Mouse (Mus musculus): Measurements from ENCODE around the gene Actn1.

Actn1 gene

DNA sequence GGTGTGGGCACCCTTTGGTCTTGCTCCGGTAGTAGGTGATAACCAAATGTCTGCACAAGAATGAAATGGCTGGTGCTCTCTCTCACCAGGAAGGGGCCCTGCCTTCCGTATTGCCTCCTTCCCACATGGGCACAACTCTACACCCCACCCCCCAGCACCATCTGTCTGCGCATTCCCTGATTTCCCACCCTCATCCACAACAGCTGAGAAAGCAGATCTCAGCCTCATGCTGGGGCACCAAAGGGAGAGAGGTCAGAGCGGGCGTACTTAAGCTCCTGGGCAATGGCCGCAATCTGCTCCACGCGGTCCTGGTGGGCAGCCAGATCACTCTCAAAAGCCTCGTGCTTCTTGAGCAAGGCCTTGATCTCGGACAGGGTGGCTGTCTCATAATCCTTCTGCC is 82.1 kb downstream of the Actn1 start:
- DNase-seq = no peak

DNA sequence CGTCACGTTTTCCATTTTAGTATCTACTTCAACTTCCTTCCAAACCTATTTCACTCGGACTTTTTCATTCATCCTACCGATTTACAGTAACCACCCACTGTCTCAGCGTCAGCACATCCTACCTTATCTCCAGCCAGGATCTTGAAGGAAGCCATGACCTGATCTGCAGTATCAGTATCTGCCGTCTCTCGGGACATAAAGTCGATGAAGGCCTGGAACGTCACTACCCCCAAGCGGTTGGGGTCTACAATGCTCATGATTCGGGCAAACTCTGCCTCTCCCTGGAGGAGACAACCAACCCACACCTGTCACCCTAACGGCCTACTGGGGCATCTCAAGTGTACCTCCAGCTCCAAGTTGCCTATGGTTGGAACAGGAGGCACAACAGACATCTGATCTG is 91.4 kb downstream of the Actn1 start:
- DNase-seq = no peak

DNA sequence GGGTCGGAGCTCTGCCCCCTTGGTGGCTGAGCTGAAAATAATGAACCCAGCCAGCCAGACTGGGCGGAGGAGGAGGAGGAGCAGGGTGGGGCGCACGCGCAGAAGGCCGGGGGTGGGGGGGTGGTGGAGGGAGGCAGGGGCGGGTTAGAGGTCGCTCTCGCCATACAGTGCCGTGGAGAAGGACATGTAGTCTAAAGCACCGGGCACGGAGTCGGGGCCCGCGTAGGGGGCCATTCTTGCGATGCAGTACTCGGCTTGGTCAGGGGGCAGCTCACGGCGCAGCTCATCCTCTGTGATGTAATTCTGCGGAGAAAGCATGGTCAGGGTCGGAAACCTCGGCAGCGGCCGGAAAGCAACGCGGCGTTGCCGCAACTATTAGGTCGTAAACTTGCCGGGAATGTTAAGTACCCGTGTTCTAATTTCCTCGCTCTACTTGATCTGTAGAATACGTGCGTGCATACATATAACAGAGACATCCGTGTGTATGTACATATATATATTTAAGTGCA is 91.9 kb downstream of the Actn1 start:
- peak; percentile 87 for DNase-seq

DNA sequence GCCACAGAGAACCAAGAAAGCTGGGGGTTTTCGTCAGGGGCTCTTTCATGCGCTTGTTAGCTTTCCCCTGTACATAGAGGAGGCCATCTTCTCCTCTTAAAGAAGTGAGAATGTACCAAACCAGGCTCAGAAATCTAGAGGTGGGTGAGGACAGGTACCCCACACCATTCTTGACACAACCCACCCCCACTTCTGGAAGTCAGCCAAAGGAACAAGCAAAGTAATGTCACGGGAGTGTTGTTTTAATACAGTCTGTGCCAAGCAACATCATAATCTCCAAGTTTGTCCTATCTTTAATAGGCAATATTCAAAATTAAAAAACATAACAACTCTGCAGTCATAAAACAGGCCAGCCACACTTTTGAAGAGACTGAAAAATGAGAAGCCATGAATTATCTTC is 92.8 kb downstream of the Actn1 start:
- no peak for DNase-seq

DNA sequence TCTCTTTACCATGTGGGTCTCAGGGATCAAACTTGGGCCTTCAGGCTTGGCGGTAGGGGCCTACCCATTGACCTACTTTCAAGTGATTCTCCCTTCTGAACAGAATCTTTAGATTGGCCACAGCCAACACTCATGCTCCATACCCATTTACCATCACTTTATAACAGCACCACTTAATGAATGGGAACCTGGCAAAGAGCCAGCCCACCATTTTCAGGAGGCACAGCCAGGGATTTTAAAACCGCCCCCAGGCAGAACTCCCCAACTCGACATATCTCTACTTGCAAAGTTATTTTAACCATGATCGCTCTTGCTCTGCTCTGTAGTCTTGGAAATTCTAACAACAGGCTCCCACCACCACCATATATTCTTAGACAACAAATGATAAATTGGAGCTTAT is 93.5 kb downstream of the Actn1 start:
- DNase-seq = no peak

DNA sequence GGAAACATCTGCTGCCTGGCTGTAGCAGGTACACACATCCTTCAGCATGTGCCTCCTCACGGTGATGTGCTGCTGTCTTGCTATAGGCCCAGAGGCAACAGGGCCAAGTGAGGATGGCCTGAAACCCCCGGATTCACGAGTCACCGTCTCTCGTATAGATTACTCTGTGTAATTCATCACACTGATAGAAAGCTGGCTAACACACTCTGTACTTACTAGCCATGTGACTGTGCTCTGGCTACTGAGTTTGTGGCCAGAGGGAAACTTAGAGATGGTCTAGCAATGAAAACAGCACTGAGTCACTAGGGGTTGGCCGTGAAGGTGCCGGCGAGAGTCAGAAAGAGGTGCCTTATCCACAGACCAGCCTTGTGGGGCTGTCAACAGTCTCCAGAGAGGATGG is 95.6 kb downstream of the Actn1 start:
- no peak for DNase-seq

DNA sequence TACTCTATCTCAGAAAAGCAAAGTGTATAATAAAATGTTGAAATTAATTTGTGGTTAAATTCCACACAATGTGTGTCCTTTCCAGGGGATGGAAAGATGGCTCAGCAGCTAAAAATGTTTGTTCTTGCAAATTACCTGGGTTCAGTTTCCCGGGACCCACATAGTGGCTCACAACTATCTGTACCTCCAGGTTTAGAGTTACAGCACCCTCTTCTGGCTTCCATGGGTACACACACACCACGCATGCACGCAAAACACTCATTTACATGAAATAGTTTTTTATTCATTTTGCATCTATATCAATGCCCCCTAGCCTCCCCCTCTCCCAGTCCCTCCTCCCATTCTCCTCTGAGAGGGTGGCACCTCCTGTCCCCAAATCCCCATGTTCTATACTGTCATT is 97.7 kb downstream of the Actn1 start:
- DNase-seq = no peak

DNA sequence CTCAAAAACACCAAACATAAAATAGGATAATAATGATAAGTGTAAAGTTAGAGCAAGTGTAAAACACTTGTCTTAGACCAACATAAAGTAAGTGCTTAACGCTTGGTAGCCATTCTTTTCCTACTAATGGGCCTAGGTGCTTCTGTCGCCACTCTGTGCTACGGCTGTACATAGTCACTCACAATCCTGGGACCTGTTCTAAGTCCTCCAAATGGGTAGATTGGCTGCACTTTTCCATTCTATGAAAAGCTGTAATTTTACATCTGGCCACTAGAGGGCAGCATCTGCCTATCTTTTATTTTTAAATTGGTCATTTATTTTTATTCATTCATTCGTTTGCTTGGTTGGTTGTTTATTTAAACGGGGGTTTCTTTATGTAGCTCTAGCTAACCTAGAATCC is 102.5 kb downstream of the Actn1 start:
- no peak for DNase-seq

DNA sequence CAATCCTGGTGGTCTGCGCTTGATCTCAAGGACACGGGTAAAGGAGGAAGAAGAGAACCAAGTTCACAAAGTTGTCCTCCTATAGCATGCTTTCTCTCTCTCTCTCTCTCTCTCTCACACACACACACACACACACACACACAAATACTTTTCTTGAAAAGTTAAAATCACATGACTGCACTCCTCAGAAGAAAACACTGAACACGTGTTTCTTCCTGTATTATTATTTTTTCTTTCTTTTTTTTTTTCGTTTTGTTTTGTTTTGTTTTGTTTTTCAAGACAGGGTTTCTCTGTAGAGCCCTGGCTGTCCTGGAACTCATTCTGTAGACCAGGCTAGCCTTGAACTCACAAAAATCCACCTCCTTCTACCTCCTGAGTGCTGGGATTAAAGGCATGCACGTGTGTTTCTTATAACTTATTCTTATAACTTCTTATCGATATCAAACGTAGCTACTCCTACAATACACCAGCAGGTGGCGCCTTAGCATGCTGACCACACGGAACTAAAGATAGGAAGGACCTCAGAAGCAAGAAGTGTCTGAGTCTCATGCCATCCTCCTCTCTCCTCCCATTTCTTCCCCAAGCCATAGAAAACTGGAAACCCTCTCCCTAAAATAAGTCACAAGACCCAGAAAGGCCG is 106.4 kb downstream of the Actn1 start:
- DNase-seq = no peak

DNA sequence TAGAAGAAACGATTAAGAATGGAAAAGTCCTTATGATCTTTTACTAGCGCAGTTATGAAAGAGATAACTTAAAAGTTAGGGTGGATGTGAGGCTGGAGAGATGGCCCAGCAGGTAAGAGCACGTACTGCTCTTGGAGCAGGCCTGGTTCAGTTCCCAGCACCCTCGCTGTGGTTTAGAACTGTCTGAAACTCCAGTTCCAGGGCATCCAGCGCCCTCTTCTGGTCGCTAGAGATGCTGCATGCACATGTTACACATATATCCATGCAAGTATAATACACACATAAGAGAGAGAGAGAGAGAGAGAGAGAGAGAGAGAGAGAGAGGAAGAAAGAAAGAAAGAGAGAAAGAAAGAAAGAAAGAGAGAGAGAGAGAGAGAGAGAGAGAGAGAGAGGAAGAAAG is 107.1 kb downstream of the Actn1 start:
- no peak for DNase-seq

DNA sequence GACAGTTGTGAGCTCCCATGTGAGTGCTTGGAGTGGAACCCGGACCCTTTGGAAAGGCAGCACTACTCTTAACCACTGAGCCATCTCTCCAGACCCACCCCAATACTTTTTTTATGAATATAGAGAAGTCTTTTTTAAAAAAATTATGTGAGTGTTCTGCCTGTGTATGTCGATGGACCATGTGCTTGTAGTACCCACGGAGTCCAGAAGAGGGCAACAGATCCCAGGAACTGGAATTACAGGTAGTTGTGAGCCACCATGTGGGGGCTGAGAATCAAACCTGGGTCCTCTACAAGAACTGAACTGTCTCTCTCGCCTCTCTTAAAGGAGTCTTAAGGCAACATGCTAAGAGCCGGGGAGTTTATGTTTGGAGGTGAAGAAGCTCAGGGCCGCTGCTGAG is 108.3 kb downstream of the Actn1 start:
- DNase-seq = no peak

DNA sequence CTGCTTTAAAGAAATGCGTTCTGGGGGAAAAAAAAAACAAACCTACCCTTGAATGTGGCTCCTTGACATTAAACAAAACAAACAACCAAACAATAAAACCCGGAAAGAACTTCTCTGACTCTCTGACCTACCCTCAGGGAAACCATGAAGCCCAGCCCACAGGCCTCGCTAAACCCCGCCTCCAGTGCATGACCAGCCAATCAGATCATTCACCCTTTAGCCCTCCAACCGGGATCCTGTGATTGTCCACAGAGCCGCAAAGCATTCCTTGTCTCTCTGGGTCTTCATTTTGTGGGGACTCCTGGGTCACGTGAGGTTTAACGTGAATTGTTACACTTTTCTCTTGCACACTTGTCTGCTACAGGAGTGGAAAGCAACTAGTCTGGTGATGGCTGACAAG is 109.5 kb downstream of the Actn1 start:
- peak; percentile 45 for DNase-seq

DNA sequence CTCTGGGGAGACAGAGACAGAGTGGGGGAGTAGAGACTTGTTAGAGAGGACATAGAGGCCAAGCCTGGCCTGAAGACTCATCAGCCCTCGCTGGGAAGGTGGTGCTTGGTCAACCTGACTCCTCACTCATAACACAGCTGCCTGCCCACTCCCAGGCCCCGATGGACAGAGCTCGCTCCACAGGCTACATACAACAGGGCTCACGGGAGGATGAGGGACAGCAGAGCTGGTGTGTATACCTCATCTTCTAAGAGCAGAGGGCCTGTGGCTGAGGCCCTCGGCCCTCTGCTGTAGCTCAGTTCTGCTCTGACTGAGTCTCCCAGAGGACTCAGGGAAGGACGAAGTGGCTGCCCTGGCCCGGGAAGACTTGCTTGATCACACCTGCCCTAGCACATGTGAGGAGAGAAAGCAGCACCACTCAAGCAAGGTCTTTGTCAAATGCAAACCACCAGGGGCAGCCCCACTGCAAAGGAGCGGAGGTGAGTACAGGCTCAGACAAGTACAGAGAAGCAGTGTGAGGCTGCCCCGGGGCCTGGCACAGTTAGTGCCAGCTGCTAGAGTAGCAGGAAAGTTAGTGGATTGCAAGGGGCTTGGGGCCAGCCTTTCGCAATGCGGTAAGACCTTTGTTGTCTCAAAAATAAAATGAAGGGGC is 112.5 kb downstream of the Actn1 start:
- DNase-seq = no peak

DNA sequence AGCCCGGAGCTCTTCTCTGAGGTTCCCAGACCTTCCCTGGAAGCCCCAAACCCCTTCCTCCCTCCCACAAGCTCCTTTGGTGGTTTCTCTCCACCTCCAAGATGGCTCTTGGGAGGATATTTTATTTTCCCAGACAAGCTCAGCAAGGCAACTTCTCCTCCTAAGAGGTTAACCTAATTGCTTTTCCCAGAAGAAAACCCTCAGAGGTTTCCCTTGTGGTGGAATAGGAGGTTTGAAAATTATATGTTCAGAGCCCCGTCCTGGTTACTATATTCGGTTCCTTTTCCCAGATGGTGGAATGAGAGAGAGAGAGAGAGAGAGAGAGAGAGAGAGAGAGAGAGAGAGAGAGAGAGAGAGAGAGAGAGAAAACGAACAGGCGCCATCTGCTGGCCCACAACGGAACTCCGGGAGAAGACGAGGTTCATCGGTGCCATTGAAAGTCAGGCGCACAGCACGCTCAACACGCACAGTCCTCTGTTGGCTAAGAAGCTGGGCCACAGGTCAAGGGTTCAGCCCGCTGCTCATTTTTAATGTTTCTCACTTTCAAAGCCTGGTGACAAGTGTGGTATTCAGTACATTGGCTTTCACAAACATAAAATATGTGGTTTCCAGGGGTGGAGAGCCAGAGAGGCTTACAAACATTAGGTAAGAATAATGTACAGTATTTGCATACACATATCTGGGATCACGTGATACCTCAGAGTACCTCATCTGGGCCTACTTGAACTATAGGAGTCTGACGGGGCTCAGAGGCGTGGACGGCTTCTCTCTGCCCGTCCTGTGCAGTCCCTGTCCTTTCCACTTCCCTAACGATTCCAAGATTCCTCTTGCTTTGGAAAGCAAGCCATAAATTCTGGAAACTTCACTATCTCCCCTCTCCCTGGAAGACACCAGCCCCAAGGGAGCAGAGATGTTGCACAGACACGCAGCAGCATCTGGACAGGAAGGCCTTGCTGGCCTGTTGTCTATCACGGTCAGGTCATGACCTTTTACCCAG is 113.6 kb downstream of the Actn1 start:
- DNase-seq = peak; percentile 67

DNA sequence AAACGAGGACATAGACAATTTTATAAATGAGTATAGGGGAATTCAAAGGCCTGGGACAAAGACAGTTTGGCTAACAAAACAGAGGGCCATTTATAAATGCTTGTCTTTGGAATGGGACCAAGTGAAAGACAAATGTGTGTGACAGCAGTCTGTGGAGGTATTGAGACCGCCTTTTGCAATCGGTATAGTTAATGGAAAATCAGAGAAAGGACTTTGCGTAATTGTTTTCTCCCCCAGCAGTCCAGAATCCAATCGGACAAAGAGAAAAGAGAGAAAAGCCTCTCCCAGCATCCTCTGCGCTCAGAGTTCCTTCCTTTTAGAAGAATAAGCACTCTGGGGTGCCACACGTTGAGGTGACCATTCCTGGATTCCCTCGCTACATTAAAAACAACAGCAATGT is 114.8 kb downstream of the Actn1 start:
- no peak for DNase-seq

DNA sequence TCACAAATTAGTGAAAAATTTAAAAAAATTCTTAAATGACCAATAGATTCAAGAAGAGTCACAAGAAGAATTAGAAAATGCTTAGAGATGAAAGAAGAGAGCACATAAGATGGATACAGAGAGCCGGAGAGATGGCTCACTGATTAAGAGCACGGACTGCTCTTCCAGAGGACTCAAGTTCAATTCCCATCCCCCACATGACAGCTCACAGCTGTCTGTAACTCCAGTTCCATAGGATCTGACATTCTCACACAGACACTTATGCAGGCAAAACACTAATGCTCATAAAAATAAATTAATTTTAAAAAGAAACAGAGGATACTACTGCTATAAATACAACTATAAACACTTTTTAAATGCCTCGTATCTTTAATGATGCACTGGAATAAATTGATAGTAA is 115.3 kb downstream of the Actn1 start:
- DNase-seq = no peak

DNA sequence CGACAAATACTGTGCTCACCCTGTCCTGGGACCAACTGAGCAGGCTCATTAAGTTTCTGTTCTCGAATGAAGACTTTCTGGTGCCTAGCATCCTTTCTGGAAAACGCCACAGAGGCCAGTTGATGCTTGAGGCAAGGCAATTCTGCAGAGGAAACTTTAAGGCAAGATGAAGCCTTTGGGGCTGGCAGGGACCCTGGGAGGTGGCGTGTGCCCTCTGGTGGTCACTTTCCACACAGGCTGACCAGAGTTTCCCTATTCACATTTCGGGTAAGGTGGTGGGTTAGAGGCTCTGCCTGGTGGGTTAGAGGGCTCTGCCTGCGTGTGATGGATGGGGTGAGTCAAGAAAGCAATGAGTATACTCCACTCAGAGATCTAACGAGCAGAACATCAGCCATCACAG is 118.7 kb downstream of the Actn1 start:
- DNase-seq = no peak

DNA sequence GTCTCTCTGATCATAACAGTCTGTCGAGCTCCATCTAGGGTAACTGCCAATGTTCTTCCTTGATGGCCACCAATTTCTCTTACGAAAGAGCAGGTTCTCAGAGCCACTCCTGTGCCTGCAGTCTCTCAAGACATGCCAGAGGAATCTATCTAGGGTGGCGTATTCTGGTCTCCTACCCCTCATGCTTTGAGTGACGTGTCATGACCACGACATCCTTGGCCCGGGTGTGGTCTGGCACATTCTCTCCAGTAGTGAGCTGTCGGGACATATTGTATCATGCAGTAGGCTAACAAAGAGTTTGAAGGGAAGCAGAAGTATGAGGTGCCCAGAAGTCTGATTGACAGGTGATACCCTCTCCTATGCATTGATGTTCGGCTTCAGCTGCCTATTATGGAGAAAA is 119.2 kb downstream of the Actn1 start:
- no peak for DNase-seq

DNA sequence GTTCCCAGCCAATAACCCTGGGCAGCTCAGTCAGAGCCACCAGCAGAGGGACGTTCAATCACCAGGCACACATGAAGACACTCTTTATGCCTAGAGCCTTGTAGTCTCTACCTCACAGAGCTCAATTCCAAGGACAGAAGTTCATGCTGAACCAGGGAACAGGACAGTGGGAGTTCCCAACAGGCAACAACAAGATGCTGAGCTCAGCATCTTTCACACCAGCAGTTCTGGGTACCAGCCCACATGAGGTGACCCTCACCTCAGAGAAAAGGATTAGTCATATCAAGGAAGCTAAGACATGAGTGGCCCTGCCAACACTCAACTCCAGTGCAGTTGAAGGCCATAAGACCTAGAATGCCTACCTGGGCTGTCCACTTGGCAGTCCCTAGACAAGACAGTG is 122.4 kb downstream of the Actn1 start:
- DNase-seq = no peak

DNA sequence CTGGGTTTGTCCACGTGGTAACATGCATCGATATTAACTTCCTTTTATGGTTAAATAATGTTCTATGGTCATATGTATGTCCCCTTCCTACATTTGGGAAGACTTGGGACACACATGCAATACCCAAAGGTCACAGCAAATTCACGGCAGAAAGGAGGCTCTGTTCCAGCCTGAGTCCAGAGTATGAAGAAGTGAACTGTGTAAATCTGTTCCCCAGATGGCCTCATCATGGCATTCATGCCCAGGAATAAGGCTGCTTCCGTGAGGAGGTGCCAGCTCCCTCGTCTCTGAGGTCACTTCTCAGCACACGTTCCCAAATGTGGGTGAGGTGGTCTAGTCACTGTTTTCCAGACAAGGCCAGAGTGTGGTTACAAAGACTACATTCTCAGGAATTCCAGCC is 122.9 kb downstream of the Actn1 start:
- no peak for DNase-seq

DNA sequence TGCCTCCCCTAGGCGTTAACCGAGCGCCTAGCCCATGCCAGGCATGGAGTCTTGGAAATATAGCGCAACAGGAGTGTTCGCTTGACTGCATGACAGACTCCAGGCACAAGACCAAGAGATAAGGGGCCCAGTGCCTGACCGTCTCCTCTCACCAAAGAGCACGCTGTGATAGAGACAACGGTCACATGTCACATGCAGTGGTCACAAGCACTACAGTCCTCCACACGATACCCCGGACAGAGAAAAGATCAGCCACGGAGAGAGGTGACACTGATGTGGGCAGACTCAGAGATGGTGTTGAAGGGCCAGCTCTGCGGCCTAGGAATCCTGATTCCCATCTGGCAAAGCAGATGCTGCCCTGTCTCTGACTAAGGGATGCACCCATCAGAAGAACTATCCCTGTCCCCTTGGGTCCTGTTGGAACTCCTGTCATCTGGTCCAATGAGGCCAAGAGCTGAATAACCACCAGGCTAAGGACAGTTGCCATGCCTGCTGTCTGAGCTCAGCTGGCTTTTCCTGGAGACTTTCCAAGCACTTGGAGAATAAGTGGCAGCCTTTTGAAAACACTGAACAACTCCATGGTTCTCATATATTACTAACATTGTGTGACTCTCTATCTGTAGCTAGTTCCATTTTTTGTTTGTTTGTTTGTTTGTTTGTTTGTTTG is 123.8 kb downstream of the Actn1 start:
- DNase-seq = no peak

DNA sequence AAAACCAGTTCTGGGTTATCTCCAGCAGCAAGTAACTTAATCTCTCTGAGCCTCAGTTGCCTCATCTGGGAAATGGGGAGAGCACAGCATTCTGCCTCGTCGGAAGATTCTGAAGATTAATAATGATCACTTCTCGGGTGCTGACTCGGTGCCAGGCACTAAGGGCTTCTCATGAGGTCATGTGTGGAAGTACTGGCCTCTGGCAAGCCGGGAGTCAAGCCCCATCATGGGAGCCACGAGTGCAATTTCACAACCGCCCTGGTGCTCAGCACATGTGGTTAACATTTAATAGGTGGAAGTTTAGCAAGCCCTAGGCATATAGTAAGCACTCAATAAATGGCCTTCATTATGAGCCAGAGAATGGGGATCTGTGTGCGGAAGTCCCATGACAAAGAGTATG is 125.0 kb downstream of the Actn1 start:
- peak; percentile 45 for DNase-seq

DNA sequence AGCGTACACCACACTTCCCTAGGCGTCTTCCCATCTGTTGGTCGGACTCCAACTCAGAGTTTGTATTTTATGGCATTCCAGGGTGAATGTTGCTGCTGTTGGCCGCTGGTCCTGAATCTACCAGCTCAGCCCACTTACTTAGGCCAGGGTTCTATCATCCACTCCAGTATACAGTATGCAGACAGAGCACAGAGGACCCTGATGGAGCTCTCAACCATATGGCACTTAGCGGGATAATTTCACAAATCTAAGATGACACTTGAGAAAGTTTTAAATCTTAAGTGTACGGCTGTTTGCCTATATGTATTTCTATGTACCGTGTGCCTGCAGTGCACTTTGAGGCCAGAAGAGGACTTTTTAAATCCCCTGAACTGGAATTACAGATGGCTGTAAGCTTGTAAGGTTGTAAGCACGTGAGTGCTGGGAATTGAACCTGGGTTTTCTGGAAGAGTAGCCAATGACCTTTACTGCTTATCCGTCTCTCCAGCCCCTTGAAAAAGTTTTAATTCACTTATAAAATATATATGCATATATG is 127.1 kb downstream of the Actn1 start:
- no peak for DNase-seq

Measured in kidney, adult 11 months (tissue).